Mouse (Mus musculus): Measurements from ENCODE around the gene Nelfa. TPM values are rescaled to one million over a fixed set of nuclear protein-coding genes. Genes with fewer than 3 reads are reported as not detected.
"Not testable (repeated sequence)": the region's sequence is repeated elsewhere in the genome, so short reads cannot be mapped to it uniquely, and the experiment has no call there.

Nelfa gene
- total RNA-seq, 2 experiments from 2014 or later = 18.3 to 19.4 TPM

DNA sequence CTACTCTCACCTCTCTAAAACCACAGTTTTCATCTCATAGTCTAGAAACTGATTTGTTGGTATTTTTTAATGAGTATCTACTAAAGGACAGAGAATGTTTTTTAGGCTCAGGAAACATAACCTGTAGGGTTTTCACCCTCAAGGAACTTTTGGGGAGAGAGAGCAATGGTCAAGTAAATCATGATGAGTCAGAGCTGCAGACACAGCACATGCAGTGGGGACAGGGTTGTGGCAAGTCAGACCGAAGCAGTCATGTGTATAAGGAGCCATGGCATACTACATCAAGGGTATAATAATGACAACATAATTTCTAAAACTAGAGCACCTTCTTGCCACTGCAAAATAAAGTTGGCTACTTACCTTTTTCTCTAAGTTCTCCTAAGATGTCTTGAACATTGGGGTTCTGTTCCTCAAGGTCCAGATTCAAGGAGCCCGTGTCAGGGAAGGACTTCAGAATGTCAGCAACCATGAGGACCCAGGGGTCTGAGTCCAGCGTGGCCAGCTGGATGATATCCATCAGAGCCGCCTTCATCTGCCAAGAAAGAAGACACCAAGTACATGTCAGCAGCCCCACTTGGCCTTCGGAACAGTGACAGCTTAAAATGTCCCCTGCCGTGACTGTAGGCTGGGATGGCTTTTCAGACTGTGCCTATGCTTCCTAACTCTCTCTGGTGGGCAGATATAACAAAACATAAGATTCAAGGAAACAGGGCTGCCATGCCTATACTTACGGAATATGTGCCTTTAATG lies 14.6 kb downstream of the Nelfa start:
- intact Hi-C loops (cut with DNase I) = no loop called here
- DNase-seq (ENCODE audit: low spot score in 2 of 2) = no peak

DNA sequence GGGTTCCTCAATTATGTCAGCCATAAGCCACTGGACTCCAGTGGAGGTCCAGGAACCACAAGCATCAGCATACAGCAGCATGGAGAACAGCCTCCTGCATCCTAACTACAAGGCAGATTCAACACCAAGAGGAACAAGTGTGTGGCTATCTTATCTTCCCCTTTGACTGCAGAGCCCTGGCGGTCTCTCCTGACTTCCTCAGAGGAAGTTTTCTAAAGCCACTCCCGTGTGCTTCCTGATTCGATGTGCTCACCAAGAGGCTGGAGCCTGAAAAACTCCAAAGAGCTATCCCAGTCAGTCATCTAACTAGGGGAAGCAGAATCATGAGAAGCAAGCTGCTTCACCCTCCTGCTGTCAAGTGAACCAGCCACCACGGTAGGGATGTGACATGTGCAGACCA lies 15.3 kb downstream of the Nelfa start:
- DNase-seq (ENCODE audit: low spot score in 2 of 2) = no peak
- intact Hi-C loops (cut with DNase I) = no loop called here

DNA sequence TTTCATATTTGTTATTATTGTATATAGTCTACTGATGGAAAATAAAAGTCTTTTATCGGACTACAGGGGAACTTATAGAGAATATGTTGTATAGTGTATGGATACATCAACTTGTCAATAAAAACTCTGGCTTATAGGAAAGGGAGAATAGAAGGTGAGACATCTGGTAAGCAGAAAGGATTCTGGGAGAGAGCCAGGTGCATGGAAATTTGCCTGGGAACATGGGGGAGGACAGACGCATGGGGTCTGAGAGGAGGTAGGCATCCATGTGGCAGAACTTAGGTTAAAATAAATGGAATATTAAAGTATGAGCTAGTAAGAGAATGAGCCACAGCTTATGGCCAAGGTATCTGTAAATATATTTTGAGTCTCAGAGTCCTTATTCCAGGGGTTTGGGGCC lies 16.2 kb downstream of the Nelfa start:
- DNase-seq (ENCODE audit: low spot score in 2 of 2) = no peak
- intact Hi-C loops (cut with DNase I) = no loop called here

DNA sequence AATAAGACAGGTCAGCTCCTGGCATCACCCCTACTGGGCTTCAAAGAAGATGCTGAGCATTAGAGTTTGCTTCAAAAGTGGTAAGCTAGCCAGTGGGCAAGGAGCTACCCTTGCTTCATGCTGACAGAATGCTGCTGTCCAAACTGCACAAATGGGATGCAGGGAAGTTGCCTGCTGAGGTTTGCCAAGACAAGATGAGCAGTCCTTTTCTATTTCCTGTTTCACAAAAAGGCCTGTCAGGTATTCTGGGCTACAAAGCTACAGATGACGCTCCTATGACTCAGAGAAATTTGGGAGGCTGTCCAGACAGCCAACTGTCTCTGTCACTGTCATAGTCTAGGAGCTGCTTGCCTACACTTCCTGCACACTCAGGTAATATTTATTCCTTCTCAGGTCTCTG lies 16.7 kb downstream of the Nelfa start:
- intact Hi-C loops (cut with DNase I) = no loop called here
- DNase-seq (ENCODE audit: low spot score in 2 of 2) = peak; percentile 30 to 49

DNA sequence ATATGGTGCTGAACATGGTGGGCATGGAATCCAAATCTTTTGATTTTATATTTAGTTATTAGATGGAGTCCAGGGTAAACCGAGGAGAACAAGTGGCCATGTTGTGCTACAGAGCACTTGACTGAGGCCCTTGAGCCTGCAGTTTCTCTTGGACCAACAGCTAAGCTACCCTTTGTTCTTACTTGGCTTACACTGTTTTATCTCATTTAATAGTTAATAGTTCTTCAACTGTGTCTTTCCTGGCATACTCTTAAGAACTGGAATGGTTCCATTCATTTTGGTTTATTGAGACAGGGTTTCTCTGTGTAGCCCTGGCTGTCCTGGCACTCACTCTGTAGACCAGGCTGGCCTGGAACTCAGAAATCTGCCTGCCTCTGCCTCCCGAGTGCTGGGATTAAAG lies 19.6 kb downstream of the Nelfa start:
- intact Hi-C loops (cut with DNase I); DNase-seq (ENCODE audit: low spot score in 2 of 2): not testable (repeated sequence)

DNA sequence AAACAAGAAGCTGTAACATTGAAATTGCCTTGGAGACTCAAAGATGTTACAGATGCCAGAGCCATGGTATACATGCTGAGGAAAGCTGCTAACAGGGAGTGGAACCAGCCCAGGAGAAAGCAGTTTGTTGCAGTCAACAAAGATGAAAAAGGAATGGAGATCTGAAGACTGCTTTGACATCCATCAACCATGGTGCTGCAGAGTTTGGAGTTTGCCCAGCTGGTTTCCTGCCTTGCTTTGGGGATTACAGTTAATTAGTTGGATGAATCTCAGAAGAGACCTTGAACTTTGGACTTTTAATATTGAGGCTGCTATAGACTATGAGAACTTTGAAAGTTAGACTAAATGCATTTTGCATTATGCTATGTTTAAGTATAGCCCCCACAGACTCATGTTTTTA lies 21.2 kb downstream of the Nelfa start:
- intact Hi-C loops (cut with DNase I); DNase-seq (ENCODE audit: low spot score in 2 of 2): not testable (repeated sequence)

DNA sequence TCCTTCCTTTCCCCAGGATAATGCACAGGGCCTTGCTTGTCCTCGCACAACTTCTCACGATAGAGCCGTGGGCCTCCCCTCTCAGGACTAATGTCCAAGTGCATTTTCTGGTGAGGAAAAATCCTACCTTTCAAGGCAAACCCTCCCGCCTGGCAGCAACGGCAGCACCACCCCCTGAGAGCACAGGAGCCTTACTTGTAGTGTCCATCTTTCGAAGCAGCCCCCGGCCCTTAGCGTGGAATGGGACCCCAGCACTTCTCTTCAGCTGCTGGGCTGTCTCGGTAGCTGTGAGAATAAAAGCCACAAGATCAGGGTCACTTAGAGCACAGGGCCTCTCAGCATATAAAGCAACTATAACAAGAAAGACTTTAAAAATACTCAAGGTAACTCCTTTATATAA lies 33.0 kb downstream of the Nelfa start:
- DNase-seq (ENCODE audit: low spot score in 2 of 2) = no peak
- intact Hi-C loops (cut with DNase I) = no loop called here

DNA sequence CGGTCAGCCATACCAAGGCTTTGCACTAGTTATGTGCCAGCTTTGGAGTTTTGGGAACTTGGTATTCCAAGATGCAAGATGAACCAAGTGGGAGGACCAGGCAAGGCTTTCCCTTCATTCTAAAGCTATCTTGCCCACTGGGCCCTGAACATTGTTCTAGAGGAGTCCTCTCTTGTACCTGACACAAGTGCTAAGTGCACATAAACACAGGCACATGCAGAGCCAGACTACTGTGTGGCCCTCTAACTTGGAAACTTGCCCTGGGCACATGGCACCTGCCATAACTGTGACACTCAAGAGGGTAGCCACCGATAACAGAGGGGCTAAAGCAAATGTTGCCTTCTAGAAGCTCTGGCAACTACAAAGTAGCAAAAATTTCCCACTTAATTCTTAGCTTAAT lies 33.5 kb downstream of the Nelfa start:
- no peak for DNase-seq (ENCODE audit: low spot score in 2 of 2)
- intact Hi-C loops (cut with DNase I) = no loop called here

DNA sequence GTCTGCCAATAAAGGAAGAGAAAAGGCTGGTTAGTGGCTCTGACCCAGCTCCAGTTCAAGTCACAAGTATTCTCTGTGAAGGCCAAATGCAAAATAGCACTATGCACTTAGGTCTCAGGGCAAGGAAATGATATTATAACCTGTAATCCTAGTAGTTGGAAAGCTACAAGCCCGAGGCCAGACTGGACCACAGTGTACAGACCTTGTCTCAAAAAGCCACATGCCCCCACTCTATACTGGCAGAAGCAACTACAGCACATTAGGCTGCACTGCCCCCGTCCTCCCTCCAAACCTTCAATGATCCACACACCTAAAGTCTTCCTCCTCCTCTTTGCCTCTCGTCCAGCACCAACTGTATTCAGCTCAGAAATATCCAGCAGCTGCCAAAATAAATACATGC lies 34.9 kb downstream of the Nelfa start:
- no peak for DNase-seq (ENCODE audit: low spot score in 2 of 2)
- intact Hi-C loops (cut with DNase I) = no loop called here

DNA sequence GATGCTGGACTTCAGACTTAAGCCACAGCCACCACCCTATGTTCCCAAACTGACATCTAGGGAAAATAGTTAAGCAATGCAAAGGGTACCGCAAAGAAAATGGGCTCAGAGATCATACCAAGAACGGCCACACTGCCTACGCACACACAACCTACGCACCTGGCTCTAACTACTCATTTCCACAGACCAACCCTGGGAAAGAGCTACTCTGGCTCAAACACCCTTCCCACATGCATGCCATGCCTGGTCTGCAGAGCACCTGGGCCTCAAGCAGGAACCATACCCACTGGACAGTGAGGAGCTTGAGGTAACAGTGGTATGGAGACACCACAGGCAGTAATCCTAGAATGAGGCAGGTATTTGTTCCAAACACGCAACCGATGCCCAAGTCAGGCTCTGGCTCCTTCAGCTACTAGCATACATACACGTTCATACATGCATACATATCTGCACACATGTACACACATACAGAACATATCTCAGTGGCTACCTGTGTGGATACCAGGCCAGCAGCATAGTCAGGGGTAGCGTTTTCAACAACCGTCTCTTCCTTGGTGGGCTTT lies 35.4 kb downstream of the Nelfa start:
- no peak for DNase-seq (ENCODE audit: low spot score in 2 of 2)
- intact Hi-C loops (cut with DNase I) = no loop called here

DNA sequence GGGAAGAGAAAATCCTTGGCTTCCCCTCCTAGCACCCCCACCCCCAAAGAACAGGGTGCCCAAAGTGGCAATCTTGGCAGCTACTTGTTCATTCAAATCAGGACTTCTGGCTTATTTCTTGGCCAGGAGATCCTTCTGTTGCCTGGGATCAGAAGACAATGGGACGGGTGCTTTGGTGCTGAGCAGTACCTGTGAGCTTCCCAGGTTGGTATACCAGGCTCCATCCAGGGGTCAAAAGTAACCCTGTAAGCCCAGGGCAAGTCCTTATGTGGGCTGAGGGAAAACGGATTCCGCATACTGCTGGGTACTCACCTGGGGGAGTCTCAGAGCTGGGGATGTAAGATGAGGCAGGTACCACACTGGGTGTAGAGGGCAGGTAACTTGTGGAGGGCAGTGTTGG lies 36.1 kb downstream of the Nelfa start:
- DNase-seq (ENCODE audit: low spot score in 2 of 2) = no peak
- intact Hi-C loops (cut with DNase I) = no loop called here

DNA sequence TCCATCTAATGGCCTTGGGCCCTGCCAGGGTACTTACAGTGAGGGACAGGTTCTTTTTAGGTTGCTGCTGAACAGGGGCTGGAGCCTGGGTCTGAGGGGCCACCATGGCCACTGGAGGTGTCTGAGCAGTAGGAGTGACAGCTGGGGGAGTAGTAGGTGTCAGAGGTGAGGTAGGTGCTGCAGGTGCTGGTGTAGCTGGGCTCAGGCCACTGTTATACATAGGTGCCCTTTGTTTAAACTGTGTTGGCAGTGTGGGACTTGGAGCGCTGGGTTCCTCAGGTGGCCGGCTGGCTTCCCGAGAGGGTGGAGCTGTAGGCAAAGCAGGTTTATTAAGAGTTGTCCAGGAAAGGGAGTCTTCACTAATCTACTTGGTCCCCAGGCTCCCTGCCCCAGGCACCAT lies 37.0 kb downstream of the Nelfa start:
- DNase-seq (ENCODE audit: low spot score in 2 of 2) = no peak
- intact Hi-C loops (cut with DNase I) = no loop called here

DNA sequence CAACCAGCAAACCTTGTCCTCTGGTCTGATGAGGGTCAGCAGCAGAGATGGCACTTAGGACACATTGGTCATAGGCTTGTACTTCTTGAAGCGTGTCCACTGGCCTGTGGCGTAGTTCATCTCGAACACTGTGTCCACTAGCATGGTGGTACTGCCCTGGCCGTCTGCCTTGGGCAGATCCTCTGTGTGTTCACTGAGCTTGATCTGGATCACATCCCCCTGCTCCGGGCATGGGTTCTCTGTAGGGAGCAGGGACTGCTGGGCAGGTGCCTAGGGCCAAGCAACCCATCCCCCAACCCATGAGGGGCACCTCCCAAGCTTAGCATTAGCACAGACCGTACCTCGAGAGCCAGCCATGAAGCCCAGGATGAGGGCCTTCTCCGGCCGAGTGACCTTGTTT lies 37.5 kb downstream of the Nelfa start:
- intact Hi-C loops (cut with DNase I) = no loop called here

DNA sequence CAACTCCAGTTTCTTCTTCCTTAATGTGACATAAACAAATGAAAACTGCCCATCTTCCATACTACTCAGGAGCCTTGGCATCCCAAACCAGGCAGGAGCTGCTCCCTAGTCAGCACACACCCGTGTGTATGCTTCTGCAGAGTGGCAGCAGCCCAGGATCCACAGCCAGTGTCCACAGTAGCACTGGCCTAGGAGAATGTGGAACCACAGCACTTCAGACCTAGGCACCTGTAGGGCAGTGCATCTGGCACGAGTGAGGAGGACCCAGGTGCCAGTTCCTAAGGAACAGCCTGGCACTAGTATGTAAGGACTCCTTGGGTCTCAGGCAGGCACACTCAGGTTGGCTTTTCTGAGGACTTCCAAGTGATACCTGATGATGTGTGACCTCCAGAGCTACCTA lies 39.1 kb downstream of the Nelfa start:
- intact Hi-C loops (cut with DNase I) = no loop called here
- DNase-seq (ENCODE audit: low spot score in 2 of 2) = no peak

More for the DNA sequence above, 37.5 kb downstream of the Nelfa start:
- DNase-seq (ENCODE audit: low spot score in 2 of 2) = no peak

DNA sequence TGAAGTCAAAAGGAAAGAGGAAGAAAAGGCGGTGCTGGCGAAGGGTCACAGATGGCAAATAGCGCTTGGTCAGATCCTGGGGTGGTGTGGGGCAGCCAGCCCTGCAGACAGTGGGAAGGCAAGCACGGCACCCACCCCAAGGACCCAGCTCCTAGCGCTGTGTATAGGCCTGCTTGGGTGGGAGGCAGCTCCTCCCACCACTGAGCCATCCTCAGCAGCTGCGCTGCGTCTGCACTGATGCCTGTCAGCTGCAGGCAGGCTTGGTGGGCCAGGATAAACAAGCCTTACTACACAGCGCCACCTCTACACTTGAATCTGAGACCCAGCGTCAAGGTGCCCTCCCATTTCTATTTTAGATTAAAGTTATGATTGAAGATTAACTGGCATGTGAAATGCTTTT lies 41.1 kb downstream of the Nelfa start:
- DNase-seq (ENCODE audit: low spot score in 2 of 2) = peak in 1 of 2 experiments; percentile 25
- intact Hi-C loops (cut with DNase I) = no loop called here

DNA sequence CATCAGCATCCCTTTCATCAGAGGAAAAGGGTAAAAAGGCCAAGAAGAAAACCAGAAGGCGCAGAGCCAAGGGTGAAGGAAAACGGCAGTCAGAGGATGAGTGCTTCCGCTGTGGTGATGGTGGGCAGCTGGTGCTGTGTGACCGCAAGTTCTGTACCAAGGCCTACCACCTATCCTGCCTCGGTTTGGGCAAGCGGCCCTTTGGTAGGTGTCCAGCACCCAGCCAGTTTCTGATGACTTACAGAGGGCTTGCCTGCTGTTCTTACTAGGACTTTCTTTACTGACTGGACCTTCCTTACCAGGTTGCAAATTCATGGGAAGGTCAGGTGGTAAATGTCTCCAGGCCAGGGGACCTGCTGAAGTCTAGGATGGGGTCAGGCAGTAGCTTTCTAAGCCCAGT lies 42.8 kb downstream of the Nelfa start:
- intact Hi-C loops (cut with DNase I) = no loop called here
- no peak for DNase-seq (ENCODE audit: low spot score in 2 of 2)

DNA sequence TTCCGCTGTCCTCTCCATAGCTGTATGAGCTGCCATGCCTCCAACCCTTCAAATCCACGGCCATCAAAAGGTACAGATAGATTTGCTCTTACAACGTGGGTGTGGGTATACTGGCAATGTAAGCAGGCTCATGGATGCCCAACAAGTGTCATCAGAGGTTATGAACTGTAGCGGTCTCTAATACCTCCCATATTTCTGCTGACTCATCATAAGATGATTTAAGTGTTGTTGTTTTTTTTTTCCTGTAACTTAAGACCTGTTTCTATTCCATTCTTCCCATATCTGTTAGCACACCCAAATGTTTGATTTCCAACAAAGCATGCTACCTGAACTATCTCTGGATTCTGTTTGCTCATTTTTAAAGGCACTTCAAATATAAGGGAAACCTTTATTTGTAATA lies 55.1 kb downstream of the Nelfa start:
- intact Hi-C loops (cut with DNase I) = no loop called here

DNA sequence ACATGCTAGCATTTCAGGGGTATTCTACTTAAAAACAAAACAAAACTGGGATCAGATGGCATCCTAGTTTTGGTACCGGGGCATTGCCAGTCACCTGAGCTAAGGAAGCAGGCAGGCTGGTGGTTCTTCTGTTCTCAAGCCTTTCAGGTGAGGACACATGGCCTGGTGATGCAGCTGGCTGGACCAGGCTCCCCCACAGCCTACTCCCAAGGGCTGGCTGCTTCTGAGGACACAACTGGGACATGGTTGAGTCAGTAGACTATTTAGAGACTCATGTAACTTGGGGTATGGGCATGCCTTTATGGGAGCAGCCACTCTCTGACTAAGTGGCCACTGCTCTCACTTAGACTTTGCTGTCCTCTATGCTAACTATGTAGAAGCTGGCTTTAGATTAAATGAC lies 60.7 kb downstream of the Nelfa start:
- no peak for DNase-seq (ENCODE audit: low spot score in 2 of 2)

More for the DNA sequence above, 55.1 kb downstream of the Nelfa start:
- DNase-seq (ENCODE audit: low spot score in 2 of 2) = no peak

DNA sequence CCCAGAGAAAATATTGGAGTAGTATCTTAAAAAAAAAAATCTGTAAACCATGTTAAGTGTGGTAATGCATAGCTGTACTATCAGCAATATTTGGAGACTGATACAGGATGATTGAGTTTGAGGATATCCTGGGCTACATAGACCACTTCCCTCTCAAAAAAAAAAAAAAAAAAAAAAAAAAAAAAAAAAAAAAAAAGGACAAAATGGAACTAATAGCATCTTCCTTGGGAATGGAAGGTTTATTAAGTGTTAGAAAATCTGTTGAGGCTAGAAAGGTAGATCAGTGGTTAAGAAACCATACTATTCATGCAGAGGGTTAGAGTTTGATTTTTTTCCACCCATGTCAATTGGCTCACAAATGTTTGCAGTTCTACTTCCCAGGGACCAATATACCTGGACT lies 78.5 kb downstream of the Nelfa start:
- intact Hi-C loops (cut with DNase I) = no loop called here
- DNase-seq (ENCODE audit: low spot score in 2 of 2) = no peak

More for the DNA sequence above, 60.7 kb downstream of the Nelfa start:
- intact Hi-C loops (cut with DNase I) = no loop called here

DNA sequence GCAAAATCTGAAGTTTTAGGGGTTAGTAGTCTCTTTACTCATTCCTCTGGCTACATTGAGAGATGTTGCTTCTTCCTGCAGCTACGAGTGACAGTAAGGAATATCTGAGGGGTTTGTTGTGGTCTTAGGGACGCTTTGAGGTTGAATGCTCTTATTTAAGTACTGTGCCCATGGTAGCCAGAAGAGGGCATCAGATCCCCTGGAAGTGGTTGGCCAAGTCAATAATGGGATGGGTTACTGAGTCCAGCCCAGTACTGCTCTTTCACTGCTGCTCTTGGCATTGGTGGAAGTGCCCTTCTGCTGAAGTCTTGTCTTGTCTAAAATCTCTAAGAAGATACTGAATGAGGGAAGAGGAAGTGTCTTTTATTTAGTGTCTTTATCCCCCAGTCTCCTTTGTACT lies 82.2 kb downstream of the Nelfa start:
- DNase-seq (ENCODE audit: low spot score in 2 of 2) = no peak
- intact Hi-C loops (cut with DNase I) = no loop called here

DNA sequence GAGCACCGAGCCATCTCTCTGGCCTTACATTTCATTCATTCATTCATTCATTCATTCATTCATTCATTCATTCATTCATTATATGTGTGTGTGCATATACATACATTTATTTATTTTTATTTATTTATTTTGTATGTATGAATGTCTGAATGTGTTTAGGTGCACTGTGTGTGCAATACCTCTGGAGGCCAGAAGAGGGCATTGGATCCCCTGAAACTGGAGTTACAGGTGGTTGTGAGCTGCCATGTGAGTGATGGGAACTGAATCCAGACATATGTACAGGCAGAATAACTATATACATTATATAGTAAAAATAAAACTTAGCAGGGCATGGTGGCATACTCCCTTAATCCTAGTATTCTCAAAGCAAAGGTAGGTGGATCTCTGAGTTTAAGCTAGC lies 83.1 kb downstream of the Nelfa start:
- DNase-seq (ENCODE audit: low spot score in 2 of 2) = no peak
- intact Hi-C loops (cut with DNase I) = no loop called here

DNA sequence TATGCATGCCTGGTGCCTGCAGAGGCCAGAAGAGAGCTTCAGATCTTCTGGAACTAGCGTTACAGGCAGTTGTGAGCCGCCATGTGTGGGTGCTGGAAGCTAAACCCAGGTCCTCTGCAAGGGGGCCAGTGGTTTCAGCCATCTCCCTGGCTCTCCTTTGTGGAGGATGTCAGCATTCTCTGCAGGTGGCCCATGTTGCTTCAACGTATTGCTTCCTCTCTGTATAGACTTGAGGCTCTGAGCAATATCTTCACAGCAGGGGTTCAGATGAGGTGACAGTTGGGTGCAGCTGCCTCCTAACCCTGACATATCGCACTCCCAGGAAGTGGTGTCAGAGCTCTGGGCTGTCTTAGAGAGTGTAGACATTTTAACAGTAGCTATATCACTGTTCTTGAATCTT lies 84.7 kb downstream of the Nelfa start:
- intact Hi-C loops (cut with DNase I) = no loop called here

More for the DNA sequence above, 84.7 kb downstream of the Nelfa start:
- DNase-seq (ENCODE audit: low spot score in 2 of 2) = no peak
